Mouse (Mus musculus): ENCODE measurements around the gene Rab5c. TPM values are rescaled to one million over a fixed set of nuclear protein-coding genes. Genes with fewer than 3 reads are reported as not detected.

The Rab5c gene
- polyA plus RNA-seq, 1 experiment from 2014 or later: 29.5 TPM

GRCm38 (mm10) chr11:100766726-100767125 lies 28.7 kb upstream of the Rab5c start:
- H3K4me3 ChIP-seq (replicated peaks): no peak overlapping the region
- H3K4me2 ChIP-seq (replicated peaks): no peak overlapping the region
- no peak overlapping the region for H3K27ac ChIP-seq
- H3K36me3 ChIP-seq: no peaks in the 10 kb centered on the region
- no peak for ATAC-seq
- H3K9ac ChIP-seq (replicated peaks): no peak overlapping the region
- WGBS: 86% methylated on average over 9 of the region's 9 CpGs
- H3K9me3 ChIP-seq: no peaks in the 10 kb centered on the region
- H3K27me3 ChIP-seq: peaks cover 6% of the 10 kb centered on the region; the same call in 1 of the 2 replicates
- peaks cover 8% of the 10 kb centered on the region; the same call in 1 of the 2 replicates for H3K4me1 ChIP-seq (replicated peaks)

- H3K27ac ChIP-seq: peak within 1 kb of the TSS; percentile 22
- WGBS: 91% methylated on average over 7 of the region's 7 CpGs
These were observed 24.8 kb upstream of the Rab5c start, which contains the start of gene Hcrt for GRCm38 (mm10) chr11:100762831-100763230. TSS of gene Hcrt (minus strand) at chr11:100762931.

GRCm38 (mm10) chr11:100761547-100762045 lies 23.6 kb upstream of the Rab5c start:
- under 1% methylated on average over 27 of the region's 27 CpGs for WGBS
- Histone ChIP-seq H3K4me2 (replicated peaks) (peak overlapping the region; percentile 59), H3K27me3 (peaks cover 11% of the 10 kb centered on the region; the same call in 1 of the 2 replicates), H3K36me3 (peaks cover 5% of the 10 kb centered on the region), H3K4me3 (replicated peaks) (peak overlapping the region; percentile 39), H3K4me1 (replicated peaks) (peaks cover 30% of the 10 kb centered on the region), H3K27ac (peak overlapping the region; percentile 22), H3K9me3 (no peaks in the 10 kb centered on the region), H3K9ac (replicated peaks) (peak overlapping the region; percentile 54)
- peak; percentile 70 for ATAC-seq

More at GRCm38 (mm10) chr11:100762831-100763230, 24.8 kb upstream of the Rab5c start, which contains the start of gene Hcrt:
- peak within 1 kb of the TSS; percentile 59 for H3K4me2 ChIP-seq (replicated peaks)
- H3K9ac ChIP-seq (replicated peaks): peak within 1 kb of the TSS; percentile 54
- peaks cover 11% of the 10 kb centered on the region; the same call in 1 of the 2 replicates for H3K27me3 ChIP-seq
- peak within 1 kb of the TSS; percentile 39 for H3K4me3 ChIP-seq (replicated peaks)
- H3K4me1 ChIP-seq (replicated peaks): peaks cover 29% of the 10 kb centered on the region
- ATAC-seq: no peak
- H3K36me3 ChIP-seq: no peaks in the 10 kb centered on the region
- H3K9me3 ChIP-seq: no peaks in the 10 kb centered on the region

DNA sequence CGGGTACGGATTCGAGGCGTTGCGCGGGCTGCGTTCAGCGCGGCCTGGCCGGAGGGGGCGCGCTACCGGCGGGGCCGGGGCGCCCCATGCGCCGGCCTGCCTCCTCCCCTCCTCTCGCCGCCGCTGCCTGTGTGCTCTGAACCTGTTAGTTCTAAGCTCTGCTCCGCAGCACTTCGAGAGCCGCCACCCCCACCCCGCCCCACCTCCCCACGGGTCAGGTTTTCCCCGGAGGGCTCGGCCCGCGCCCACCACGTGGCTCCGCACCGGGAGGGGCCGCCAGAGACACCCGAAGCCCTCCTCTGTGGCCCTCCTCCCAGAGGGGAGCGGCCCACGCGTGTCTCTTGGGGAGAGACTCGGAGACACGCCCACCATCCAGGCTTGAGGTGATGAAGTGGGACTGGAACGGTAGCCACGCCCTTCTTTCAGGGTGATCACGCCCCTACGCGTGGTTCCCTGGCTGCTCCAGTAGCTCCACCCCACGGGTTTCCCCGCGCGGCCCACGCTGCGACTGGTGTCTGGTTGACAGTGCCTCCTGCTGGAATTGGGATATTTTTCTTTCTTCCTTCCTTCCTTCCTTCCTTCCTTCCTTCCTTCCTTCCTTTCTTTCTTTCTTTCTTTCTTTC lies 21.7 kb upstream of the Rab5c start, which contains the start of gene Kcnh4:
Gene Kcnh4 (minus strand): TSS at position 332 of the 623 bp plus-strand sequence.
- under 1% methylated on average over 50 of the region's 51 CpGs for WGBS

DNA sequence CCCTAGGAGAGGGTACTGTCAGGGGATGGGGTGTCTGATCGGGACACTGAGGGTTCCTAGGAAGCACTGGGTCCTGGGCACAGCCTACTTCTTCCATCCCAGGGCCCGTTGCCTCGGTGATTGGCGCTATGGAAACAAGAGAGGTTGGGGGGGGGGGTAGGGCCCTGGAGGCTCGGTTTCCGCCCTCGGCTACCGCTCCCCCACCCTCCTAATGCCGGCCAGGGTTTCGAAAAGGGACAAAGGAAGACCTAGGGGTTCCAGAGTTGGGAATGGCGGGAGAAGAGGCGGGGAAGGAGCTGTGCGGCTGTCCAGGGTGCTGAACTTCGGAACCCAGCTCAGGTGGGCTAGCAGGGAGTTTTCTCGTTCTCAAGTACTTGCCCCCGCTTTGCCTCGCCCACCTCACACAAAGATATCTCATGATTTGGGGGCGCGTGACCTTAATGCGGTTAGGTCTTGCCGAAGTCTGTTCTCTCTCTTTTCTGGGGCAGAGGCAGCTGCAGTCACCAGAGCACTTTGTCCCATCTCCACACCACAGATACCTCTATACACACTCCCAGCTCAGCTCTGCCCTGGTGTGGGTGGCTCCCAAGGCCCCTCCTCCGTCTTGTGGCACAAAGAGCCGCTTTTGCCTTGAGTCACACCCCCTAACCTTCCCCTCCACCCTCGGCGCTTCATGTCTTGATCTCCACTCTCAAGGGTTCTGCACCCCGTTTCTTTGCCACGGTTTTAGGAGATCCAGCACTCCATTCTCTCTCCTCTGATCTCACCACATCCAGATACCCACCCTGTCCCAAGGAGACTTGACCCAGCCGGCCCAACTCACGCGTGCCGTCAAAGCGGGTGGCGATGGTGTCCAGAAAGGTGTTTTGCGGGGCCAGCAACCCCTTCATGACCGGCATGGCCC lies 20.9 kb upstream of the Rab5c start:
- Histone ChIP-seq H3K27ac (peak overlapping the region; percentile 66), H3K9ac (replicated peaks) (peak overlapping the region; percentile 77), H3K4me1 (replicated peaks) (peaks cover 30% of the 10 kb centered on the region), H3K27me3 (peaks cover 11% of the 10 kb centered on the region; the same call in 1 of the 2 replicates), H3K4me3 (replicated peaks) (peak overlapping the region; percentile 60), H3K9me3 (no peaks in the 10 kb centered on the region), H3K4me2 (replicated peaks) (peak overlapping the region; percentile 80), H3K36me3 (peaks cover 25% of the 10 kb centered on the region)
- ATAC-seq: peak; percentile 71
- under 1% methylated on average over 33 of the region's 35 CpGs for WGBS

More for the DNA sequence above, 21.7 kb upstream of the Rab5c start, which contains the start of gene Kcnh4:
- Histone ChIP-seq H3K4me2 (replicated peaks) (peak within 1 kb of the TSS; percentile 80), H3K4me3 (replicated peaks) (peak within 1 kb of the TSS; percentile 60), H3K9ac (replicated peaks) (peak within 1 kb of the TSS; percentile 77), H3K27ac (peak within 1 kb of the TSS; percentile 66), H3K27me3 (peaks cover 11% of the 10 kb centered on the region; the same call in 1 of the 2 replicates), H3K36me3 (peaks cover 18% of the 10 kb centered on the region), H3K4me1 (replicated peaks) (peaks cover 30% of the 10 kb centered on the region), H3K9me3 (no peaks in the 10 kb centered on the region)
- peak; percentile 58 for ATAC-seq

- Histone ChIP-seq H3K9ac (replicated peaks) (no peak overlapping the region), H3K4me2 (replicated peaks) (peak overlapping the region; percentile 80), H3K4me1 (replicated peaks) (peaks cover 30% of the 10 kb centered on the region), H3K27me3 (peaks cover 9% of the 10 kb centered on the region; the same call in 1 of the 2 replicates), H3K27ac (no peak overlapping the region), H3K4me3 (replicated peaks) (no peak overlapping the region), H3K9me3 (no peaks in the 10 kb centered on the region), H3K36me3 (peaks cover 26% of the 10 kb centered on the region)
- no peak for ATAC-seq
- 92% methylated on average over 12 of the region's 12 CpGs for WGBS
These were observed 19.6 kb upstream of the Rab5c start for GRCm38 (mm10) chr11:100757566-100757965.

- Histone ChIP-seq H3K4me1 (replicated peaks) (peaks cover 28% of the 10 kb centered on the region), H3K9ac (replicated peaks) (no peak overlapping the region), H3K4me3 (replicated peaks) (no peak overlapping the region), H3K27ac (no peak overlapping the region), H3K27me3 (0 out of 2 replicates have a peak, but pooled peaks cover 5% of the 10 kb centered on the region), H3K4me2 (replicated peaks) (no peak overlapping the region), H3K9me3 (no peaks in the 10 kb centered on the region), H3K36me3 (peaks cover 34% of the 10 kb centered on the region)
- WGBS: 68% methylated on average over 6 of the region's 6 CpGs
- ATAC-seq: no peak
These were observed 18.5 kb upstream of the Rab5c start for GRCm38 (mm10) chr11:100756476-100756875.

DNA sequence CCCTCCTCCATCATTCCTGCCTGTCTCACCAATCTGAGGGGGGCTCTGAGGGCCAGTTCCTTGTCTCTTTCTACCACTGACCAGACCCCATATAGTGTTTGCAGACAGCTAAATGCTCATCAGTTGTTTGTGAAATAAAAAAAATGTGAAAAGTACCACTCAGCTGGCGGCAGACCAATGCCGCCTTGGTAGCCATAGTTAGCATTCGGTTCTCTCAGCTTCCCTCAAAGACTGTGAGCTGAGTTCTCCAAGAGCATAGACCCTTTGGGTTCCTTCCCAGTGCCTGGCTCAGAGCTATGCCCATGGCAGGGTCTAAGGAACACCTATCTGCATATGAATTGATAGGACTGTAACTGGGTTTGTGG lies 16.7 kb upstream of the Rab5c start:
- H3K9me3 ChIP-seq: no peaks in the 10 kb centered on the region
- H3K27ac ChIP-seq: no peak overlapping the region
- no peak overlapping the region for H3K4me3 ChIP-seq (replicated peaks)
- peaks cover 18% of the 10 kb centered on the region for H3K4me1 ChIP-seq (replicated peaks)
- ATAC-seq: no peak
- no peak overlapping the region for H3K9ac ChIP-seq (replicated peaks)
- no peak overlapping the region for H3K4me2 ChIP-seq (replicated peaks)
- H3K27me3 ChIP-seq: peaks cover 3% of the 10 kb centered on the region
- 92% methylated on average over 3 of the region's 3 CpGs for WGBS
- H3K36me3 ChIP-seq: peaks cover 49% of the 10 kb centered on the region

- 88% methylated on average over 11 of the region's 12 CpGs for WGBS
These were observed 16.1 kb upstream of the Rab5c start for GRCm38 (mm10) chr11:100754021-100754692.

GRCm38 (mm10) chr11:100752294-100752693 lies 14.3 kb upstream of the Rab5c start:
- no peak for ATAC-seq
- Histone ChIP-seq H3K9ac (replicated peaks) (no peak overlapping the region), H3K4me2 (replicated peaks) (no peak overlapping the region), H3K4me3 (replicated peaks) (no peak overlapping the region), H3K9me3 (no peaks in the 10 kb centered on the region), H3K36me3 (peaks cover 54% of the 10 kb centered on the region), H3K4me1 (replicated peaks) (no peaks in the 10 kb centered on the region), H3K27ac (no peak overlapping the region), H3K27me3 (peaks cover 10% of the 10 kb centered on the region)
- 50% methylated on average over 10 of the region's 10 CpGs for WGBS

More at GRCm38 (mm10) chr11:100754021-100754692, 16.1 kb upstream of the Rab5c start:
- H3K27ac ChIP-seq: no peak overlapping the region
- no peaks in the 10 kb centered on the region for H3K9me3 ChIP-seq
- H3K36me3 ChIP-seq: peaks cover 54% of the 10 kb centered on the region
- no peak overlapping the region for H3K4me2 ChIP-seq (replicated peaks)
- H3K4me1 ChIP-seq (replicated peaks): peaks cover 13% of the 10 kb centered on the region; the same call in 1 of the 2 replicates
- no peak overlapping the region for H3K9ac ChIP-seq (replicated peaks)
- ATAC-seq: no peak
- no peak overlapping the region for H3K4me3 ChIP-seq (replicated peaks)
- peaks cover 8% of the 10 kb centered on the region for H3K27me3 ChIP-seq

DNA sequence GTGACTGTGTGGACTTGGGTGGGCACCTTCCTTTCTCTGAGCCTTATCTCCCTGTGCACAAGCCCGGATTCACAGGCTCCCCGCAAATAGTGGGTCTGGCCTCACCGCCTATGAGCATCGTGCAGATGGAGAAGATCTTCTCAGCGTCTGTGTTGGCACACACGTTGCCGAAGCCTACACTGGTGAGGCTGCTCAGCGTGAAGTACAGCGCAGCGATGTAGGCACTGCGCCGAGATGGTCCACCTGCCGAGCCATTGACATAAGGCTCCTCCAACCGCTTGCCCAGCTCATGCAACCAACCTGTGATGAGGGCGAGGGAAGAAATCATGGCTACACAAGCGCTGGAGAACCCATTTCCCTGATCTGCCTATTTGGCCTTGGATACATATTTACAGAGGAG lies 12.1 kb upstream of the Rab5c start:
- no peak for ATAC-seq
- no peak overlapping the region for H3K4me3 ChIP-seq (replicated peaks)
- no peak overlapping the region for H3K27ac ChIP-seq
- no peak overlapping the region for H3K4me2 ChIP-seq (replicated peaks)
- WGBS: 92% methylated on average over 16 of the region's 16 CpGs
- H3K27me3 ChIP-seq: peaks cover 10% of the 10 kb centered on the region
- no peak overlapping the region for H3K9ac ChIP-seq (replicated peaks)
- no peaks in the 10 kb centered on the region for H3K9me3 ChIP-seq
- H3K36me3 ChIP-seq: peaks cover 52% of the 10 kb centered on the region
- no peaks in the 10 kb centered on the region for H3K4me1 ChIP-seq (replicated peaks)
